Mouse (Mus musculus) gastrocnemius, adult 2 months (tissue): ENCODE measurements at regions not wholly inside any gene's neighbourhood (a gene's known extent, or its start where the extent isn't known, plus 50 kb on each side); places are given as distances from the start of the nearest gene placed in this dataset.

Experiments used
- DNase-seq: peaks from one replicate; pipeline ENCODE4 v3.0.0; 2022
- H3K27ac ChIP-seq: fragments of 200-600 bp; 2 replicates; pipeline ENCODE4 v1.8.1; 2022; ENCODE audit warnings: mild to moderate bottlenecking
- H3K4me3 ChIP-seq: fragments of 200-600 bp; 2 replicates; pipeline ENCODE4 v1.8.1; 2022; ENCODE audit warnings: mild to moderate bottlenecking, moderate library complexity
- CTCF ChIP-seq: fragments of 200-600 bp; IDR thresholded peaks from 2 replicates; pipeline ENCODE4 v1.8.1; 2022; ENCODE audit warnings: antibody characterized with exemption, mild to moderate bottlenecking, moderate library complexity
- intact Hi-C: fragments of 180-260 bp; cut with DNase I; formaldehyde crosslinking; loops from one replicate; pipeline ENCODE4 v1.15.1; 2025

- intact Hi-C loops, result no loop called here
- no peak for TF ChIP-seq CTCF
- Histone ChIP-seq H3K27ac (no peak overlapping the region), H3K4me3 (no peak overlapping the region)
- DNase-seq, result no peak
These were observed 105.7 kb upstream of the Robo2 start for GRCm38 (mm10) chr16:74517374-74517773.

GRCm38 (mm10) chr16:74514481-74514880, 102.9 kb upstream of the Robo2 start:
- intact Hi-C loops, result no loop called here
- no peak for DNase-seq
- Histone ChIP-seq H3K4me3 (no peak overlapping the region), H3K27ac (no peak overlapping the region)
- TF ChIP-seq CTCF, result no peak

- Histone ChIP-seq H3K27ac (no peak overlapping the region), H3K4me3 (no peak overlapping the region)
- intact Hi-C loops, result no loop called here
- no peak for TF ChIP-seq CTCF
- no peak for DNase-seq
These were observed 98.8 kb upstream of the Robo2 start for GRCm38 (mm10) chr16:74510383-74510782.

GRCm38 (mm10) chr16:74509489-74509888, 97.9 kb upstream of the Robo2 start:
- TF ChIP-seq CTCF, result no peak
- H3K4me3 ChIP-seq, result no peak overlapping the region
- no peak for DNase-seq
- no peak overlapping the region for H3K27ac ChIP-seq
- intact Hi-C loops, result no loop called here

- intact Hi-C loops, result no loop called here
- no peak for TF ChIP-seq CTCF
- Histone ChIP-seq H3K27ac (no peak overlapping the region), H3K4me3 (no peak overlapping the region)
- DNase-seq, result no peak
These were observed 95.1 kb upstream of the Robo2 start for GRCm38 (mm10) chr16:74506719-74507118.

GRCm38 (mm10) chr16:74506173-74506709, 94.6 kb upstream of the Robo2 start:
- no peak for TF ChIP-seq CTCF
- intact Hi-C loops, result no loop called here
- DNase-seq, result no peak
- Histone ChIP-seq H3K4me3 (no peak overlapping the region), H3K27ac (no peak overlapping the region)

GRCm38 (mm10) chr16:74504426-74504825, 92.8 kb upstream of the Robo2 start:
- no peak for DNase-seq
- H3K4me3 ChIP-seq, result no peak overlapping the region
- intact Hi-C loops, result no loop called here
- TF ChIP-seq CTCF, result no peak
- H3K27ac ChIP-seq, result no peak overlapping the region

GRCm38 (mm10) chr16:74500687-74501086, 89.1 kb upstream of the Robo2 start:
- intact Hi-C loops, result no loop called here
- no peak for TF ChIP-seq CTCF
- no peak for DNase-seq
- Histone ChIP-seq H3K4me3 (no peak overlapping the region), H3K27ac (no peak overlapping the region)

- TF ChIP-seq CTCF, result no peak
- H3K27ac ChIP-seq, result no peak overlapping the region
These were observed 56.3 kb upstream of the Robo2 start for GRCm38 (mm10) chr16:74467745-74468420.

GRCm38 (mm10) chr16:74467159-74467558, 55.5 kb upstream of the Robo2 start:
- H3K4me3 ChIP-seq, result no peak overlapping the region
- intact Hi-C loops, result no loop called here
- no peak for TF ChIP-seq CTCF
- no peak for DNase-seq
- H3K27ac ChIP-seq, result no peak overlapping the region

More at GRCm38 (mm10) chr16:74467745-74468420, 56.3 kb upstream of the Robo2 start:
- no peak overlapping the region for H3K4me3 ChIP-seq
- DNase-seq, result no peak
- intact Hi-C loops, result no loop called here

- Histone ChIP-seq H3K4me3 (no peak overlapping the region), H3K27ac (no peak overlapping the region)
- intact Hi-C loops, result no loop called here
- DNase-seq, result no peak
- no peak for TF ChIP-seq CTCF
These were observed 53.2 kb upstream of the Robo2 start for GRCm38 (mm10) chr16:74464835-74465234.

- TF ChIP-seq CTCF, result no peak
- Histone ChIP-seq H3K4me3 (no peak overlapping the region), H3K27ac (no peak overlapping the region)
- intact Hi-C loops, result no loop called here
- DNase-seq, result no peak
These were observed 52.7 kb upstream of the Robo2 start for GRCm38 (mm10) chr16:74464290-74464689.

GRCm38 (mm10) chr16:74462436-74462835, 50.8 kb upstream of the Robo2 start:
- intact Hi-C loops, result no loop called here
- DNase-seq, result no peak
- H3K4me3 ChIP-seq, result no peak overlapping the region
- H3K27ac ChIP-seq, result no peak overlapping the region
- no peak for TF ChIP-seq CTCF
